Mouse (Mus musculus): ENCODE data around the gene Tmem266.

GRCm38 (mm10) chr9:55478699-55479098 is 152.0 kb downstream of the Tmem266 start:
- no peak for TF ChIP-seq POLR2A (IDR thresholded peaks at IDR 0.05; ENCODE audit: low read depth, low read length)
- TF ChIP-seq CTCF (conservative IDR thresholded peaks at IDR 0.05; ENCODE audit: insufficient read depth, insufficient read length, low read depth, low read length), result no peak

Data from kidney, adult 2 months (tissue).